Mouse (Mus musculus): ENCODE data around the gene Dph1. TPM values are rescaled to one million over a fixed set of nuclear protein-coding genes. Genes with fewer than 3 reads are reported as not detected.
A peak's percentile ranks its signal among the peaks of the same experiment; 100 is the strongest.

Dph1 gene
- polyA plus RNA-seq, 1 experiment from 2014 or later: 14.0 TPM

DNA sequence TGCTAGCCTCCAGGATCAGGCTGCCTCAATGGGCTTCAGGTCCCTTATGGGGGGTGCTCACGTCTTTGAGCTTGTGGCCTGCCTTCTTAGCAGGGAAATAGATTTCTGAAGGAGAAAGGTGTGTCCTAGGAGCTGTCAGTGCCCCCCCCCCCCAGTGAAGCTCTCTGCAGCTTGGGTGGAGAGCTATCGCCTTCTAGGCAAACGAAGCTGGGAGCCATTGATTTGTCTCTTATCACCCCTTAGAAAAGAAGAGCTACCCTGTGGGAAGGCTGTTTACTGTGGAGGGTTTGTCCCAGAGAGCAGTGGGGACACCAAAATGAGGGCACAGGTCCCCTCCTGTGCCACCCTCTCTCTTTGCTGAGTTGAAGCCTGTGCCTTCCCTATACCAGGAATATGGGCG lies 19.1 kb upstream of the Dph1 start:
- H3K4me2 ChIP-seq (ENCODE audit: low read length): 0 out of 2 replicates have a peak overlapping the region, but pooled peaks have one; percentile 14
- no peak overlapping the region for H3K4me3 ChIP-seq (ENCODE audit: low read depth, low read length)
- H3K4me1 ChIP-seq (ENCODE audit: control insufficient read depth, insufficient read depth, low read length): peaks cover 59% of the 10 kb centered on the region
- H3K36me3 ChIP-seq (ENCODE audit: control insufficient read depth, insufficient read depth, low read length): no peaks in the 10 kb centered on the region
- H3K9me3 ChIP-seq (replicated peaks; ENCODE audit: control insufficient read depth, low read length, poor library complexity, severe bottlenecking): no peaks in the 10 kb centered on the region
- ATAC-seq: no peak
- peak overlapping the region; percentile 78 for H3K27ac ChIP-seq (ENCODE audit: low read length)
- WGBS: 44% methylated on average over 4 of the region's 4 CpGs
- H3K9ac ChIP-seq (ENCODE audit: low read depth, low read length): peak overlapping the region; percentile 30; the same call in 1 of the 2 replicates
- H3K27me3 ChIP-seq (ENCODE audit: control insufficient read depth, insufficient read depth, low read depth, low read length): no peaks in the 10 kb centered on the region

DNA sequence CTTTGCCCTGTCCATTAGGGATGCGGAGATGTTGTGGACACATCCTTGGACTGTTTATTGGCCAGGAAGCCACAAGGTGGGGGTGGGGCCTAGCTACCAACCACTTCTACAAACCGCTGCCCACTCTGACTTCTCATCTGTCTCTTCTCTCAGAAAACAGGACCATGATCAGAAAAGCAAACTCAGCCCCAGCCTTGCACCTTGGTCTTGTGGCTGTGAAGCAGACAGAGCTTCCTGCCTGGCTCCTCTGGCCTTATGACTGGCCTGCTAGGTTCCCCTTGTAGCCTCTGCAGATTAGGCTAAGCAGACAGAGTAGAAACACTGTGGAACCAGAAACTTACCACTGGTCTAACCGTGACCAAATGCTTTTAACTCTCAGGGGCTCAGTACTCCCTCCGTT lies 18.3 kb upstream of the Dph1 start:
- no peak overlapping the region for H3K4me3 ChIP-seq (ENCODE audit: low read depth, low read length)
- 65% methylated on average over 4 of the region's 4 CpGs for WGBS
- no peak overlapping the region for H3K4me2 ChIP-seq (ENCODE audit: low read length)
- H3K9me3 ChIP-seq (replicated peaks; ENCODE audit: control insufficient read depth, low read length, poor library complexity, severe bottlenecking): no peaks in the 10 kb centered on the region
- no peak overlapping the region for H3K9ac ChIP-seq (ENCODE audit: low read depth, low read length)
- H3K27ac ChIP-seq (ENCODE audit: low read length): peak overlapping the region; percentile 78
- no peaks in the 10 kb centered on the region for H3K27me3 ChIP-seq (ENCODE audit: control insufficient read depth, insufficient read depth, low read depth, low read length)
- H3K36me3 ChIP-seq (ENCODE audit: control insufficient read depth, insufficient read depth, low read length): no peaks in the 10 kb centered on the region
- peaks cover 60% of the 10 kb centered on the region for H3K4me1 ChIP-seq (ENCODE audit: control insufficient read depth, insufficient read depth, low read length)
- ATAC-seq: no peak

DNA sequence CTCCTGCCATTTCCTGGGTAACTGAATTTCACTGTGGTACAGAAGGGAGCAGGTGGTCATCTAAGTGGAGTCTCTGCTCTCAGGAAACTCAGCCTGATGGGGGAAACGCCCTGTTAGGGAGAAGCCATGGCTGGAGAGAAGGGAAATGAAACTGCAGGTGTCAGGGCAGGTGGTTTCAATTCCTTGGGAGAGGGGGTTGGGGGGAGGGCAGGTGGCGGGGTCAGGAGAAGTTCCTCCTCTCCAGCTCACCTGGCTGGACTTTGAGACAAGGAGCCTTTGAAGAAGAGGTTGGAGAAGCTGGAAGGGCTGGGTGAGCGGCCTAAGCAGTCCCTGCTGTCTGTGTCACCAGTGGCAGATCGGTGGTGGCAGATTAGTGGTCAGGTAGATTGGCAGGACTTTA lies 15.3 kb upstream of the Dph1 start:
- no peak overlapping the region for H3K9ac ChIP-seq (ENCODE audit: low read depth, low read length)
- no peak overlapping the region for H3K27ac ChIP-seq (ENCODE audit: low read length)
- no peaks in the 10 kb centered on the region for H3K27me3 ChIP-seq (ENCODE audit: control insufficient read depth, insufficient read depth, low read depth, low read length)
- no peaks in the 10 kb centered on the region for H3K9me3 ChIP-seq (replicated peaks; ENCODE audit: control insufficient read depth, low read length, poor library complexity, severe bottlenecking)
- no peak for ATAC-seq
- no peaks in the 10 kb centered on the region for H3K36me3 ChIP-seq (ENCODE audit: control insufficient read depth, insufficient read depth, low read length)
- peaks cover 44% of the 10 kb centered on the region for H3K4me1 ChIP-seq (ENCODE audit: control insufficient read depth, insufficient read depth, low read length)
- WGBS: 83% methylated on average over 4 of the region's 4 CpGs
- H3K4me2 ChIP-seq (ENCODE audit: low read length): no peak overlapping the region
- H3K4me3 ChIP-seq (ENCODE audit: low read depth, low read length): no peak overlapping the region

DNA sequence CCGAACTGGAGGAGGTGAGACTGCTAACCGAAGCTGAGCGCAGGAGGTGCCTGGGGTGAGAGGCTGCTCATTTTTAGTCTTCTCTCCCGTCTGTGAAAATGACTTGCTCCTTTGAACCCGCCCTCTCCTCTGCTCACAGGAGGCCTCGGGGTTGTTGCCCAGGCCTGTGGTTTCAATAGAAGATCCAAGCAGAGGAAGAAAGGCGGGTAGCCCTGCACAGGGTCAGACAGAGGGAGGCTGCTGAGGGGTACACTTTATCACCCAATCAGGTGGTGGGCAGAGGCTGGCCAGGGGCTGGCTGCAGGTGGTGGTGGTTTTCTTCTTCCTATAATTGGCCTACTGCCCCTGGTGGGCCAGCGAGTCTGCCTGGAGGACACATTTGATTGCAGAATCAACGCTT lies 13.4 kb upstream of the Dph1 start:
- Histone ChIP-seq H3K4me1 (ENCODE audit: control insufficient read depth, insufficient read depth, low read length) (peaks cover 29% of the 10 kb centered on the region), H3K27ac (ENCODE audit: low read length) (peak overlapping the region; percentile 33; the same call in 1 of the 2 replicates), H3K4me2 (ENCODE audit: low read length) (no peak overlapping the region)

DNA sequence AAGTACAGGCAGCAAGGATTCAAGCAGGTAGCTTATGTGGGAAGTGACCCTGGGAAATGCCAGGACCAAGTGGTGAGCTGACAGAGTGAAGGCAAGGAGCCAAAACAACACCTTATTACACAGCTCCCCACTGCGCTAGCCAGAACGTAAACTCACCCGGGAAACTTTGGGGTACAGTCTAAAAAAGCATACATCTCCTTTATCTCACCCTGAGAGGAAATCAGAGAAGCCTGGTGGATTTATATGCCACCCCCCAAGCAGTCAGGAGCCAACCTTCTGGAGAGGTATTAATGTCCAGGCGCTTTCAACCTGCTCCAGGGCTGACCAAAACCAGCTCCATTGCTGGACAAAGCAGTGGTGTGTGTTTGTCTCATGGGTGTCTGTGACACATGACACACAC lies 12.9 kb upstream of the Dph1 start:
- H3K4me3 ChIP-seq (ENCODE audit: low read depth, low read length): no peak overlapping the region
- H3K27me3 ChIP-seq (ENCODE audit: control insufficient read depth, insufficient read depth, low read depth, low read length): no peaks in the 10 kb centered on the region
- H3K9ac ChIP-seq (ENCODE audit: low read depth, low read length): no peak overlapping the region
- no peak overlapping the region for H3K4me2 ChIP-seq (ENCODE audit: low read length)
- ATAC-seq: no peak
- no peak overlapping the region for H3K27ac ChIP-seq (ENCODE audit: low read length)
- peaks cover 25% of the 10 kb centered on the region for H3K4me1 ChIP-seq (ENCODE audit: control insufficient read depth, insufficient read depth, low read length)
- no peaks in the 10 kb centered on the region for H3K9me3 ChIP-seq (replicated peaks; ENCODE audit: control insufficient read depth, low read length, poor library complexity, severe bottlenecking)
- H3K36me3 ChIP-seq (ENCODE audit: control insufficient read depth, insufficient read depth, low read length): no peaks in the 10 kb centered on the region
- WGBS: 86% methylated on average over 4 of the region's 4 CpGs

More for the DNA sequence above, 13.4 kb upstream of the Dph1 start:
- H3K9me3 ChIP-seq (replicated peaks; ENCODE audit: control insufficient read depth, low read length, poor library complexity, severe bottlenecking): no peaks in the 10 kb centered on the region
- H3K36me3 ChIP-seq (ENCODE audit: control insufficient read depth, insufficient read depth, low read length): no peaks in the 10 kb centered on the region
- ATAC-seq: peak; percentile 60; the same call in 1 of the 2 replicates
- no peaks in the 10 kb centered on the region for H3K27me3 ChIP-seq (ENCODE audit: control insufficient read depth, insufficient read depth, low read depth, low read length)
- H3K9ac ChIP-seq (ENCODE audit: low read depth, low read length): no peak overlapping the region
- WGBS: 32% methylated on average over 9 of the region's 9 CpGs
- no peak overlapping the region for H3K4me3 ChIP-seq (ENCODE audit: low read depth, low read length)

DNA sequence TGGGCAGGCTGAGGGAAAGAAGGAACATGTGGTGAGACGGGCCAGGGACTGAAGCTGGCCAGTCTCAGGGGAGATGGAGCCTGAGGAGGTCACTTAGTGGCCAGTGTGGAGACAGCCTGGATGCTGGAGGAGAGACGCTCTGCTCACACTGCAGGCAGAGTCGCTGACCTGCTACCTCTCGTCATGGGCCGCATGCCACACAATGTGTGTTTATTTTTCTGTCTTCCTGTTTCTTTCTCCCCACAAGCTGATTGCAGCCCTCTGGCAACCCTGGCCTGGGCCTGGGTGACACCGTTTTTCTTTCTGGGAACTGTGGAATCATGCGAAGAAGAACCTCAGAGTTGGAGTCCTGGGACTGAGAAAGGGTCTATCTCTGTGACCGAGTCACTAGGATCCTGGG lies 10.7 kb upstream of the Dph1 start:
- Histone ChIP-seq H3K4me2 (ENCODE audit: low read length) (no peak overlapping the region), H3K27ac (ENCODE audit: low read length) (no peak overlapping the region), H3K36me3 (ENCODE audit: control insufficient read depth, insufficient read depth, low read length) (no peaks in the 10 kb centered on the region), H3K4me1 (ENCODE audit: control insufficient read depth, insufficient read depth, low read length) (peaks cover 29% of the 10 kb centered on the region), H3K9me3 (replicated peaks; ENCODE audit: control insufficient read depth, low read length, poor library complexity, severe bottlenecking) (no peaks in the 10 kb centered on the region), H3K9ac (ENCODE audit: low read depth, low read length) (no peak overlapping the region), H3K4me3 (ENCODE audit: low read depth, low read length) (no peak overlapping the region), H3K27me3 (ENCODE audit: control insufficient read depth, insufficient read depth, low read depth, low read length) (no peaks in the 10 kb centered on the region)
- 74% methylated on average over 8 of the region's 8 CpGs for WGBS
- ATAC-seq: no peak

- Histone ChIP-seq H3K4me1 (ENCODE audit: control insufficient read depth, insufficient read depth, low read length) (peaks cover 37% of the 10 kb centered on the region), H3K4me2 (ENCODE audit: low read length) (no peak overlapping the region), H3K27me3 (ENCODE audit: control insufficient read depth, insufficient read depth, low read depth, low read length) (no peaks in the 10 kb centered on the region), H3K27ac (ENCODE audit: low read length) (no peak overlapping the region), H3K9me3 (replicated peaks; ENCODE audit: control insufficient read depth, low read length, poor library complexity, severe bottlenecking) (no peaks in the 10 kb centered on the region), H3K9ac (ENCODE audit: low read depth, low read length) (no peak overlapping the region), H3K36me3 (ENCODE audit: control insufficient read depth, insufficient read depth, low read length) (no peaks in the 10 kb centered on the region), H3K4me3 (ENCODE audit: low read depth, low read length) (no peak overlapping the region)
- 89% methylated on average over 12 of the region's 12 CpGs for WGBS
- no peak for ATAC-seq
Measured at GRCm38 (mm10) chr11:75200935-75201334, 9.9 kb upstream of the Dph1 start.

- H3K27me3 ChIP-seq (ENCODE audit: control insufficient read depth, insufficient read depth, low read depth, low read length): no peaks in the 10 kb centered on the region
- no peak overlapping the region for H3K27ac ChIP-seq (ENCODE audit: low read length)
- H3K4me1 ChIP-seq (ENCODE audit: control insufficient read depth, insufficient read depth, low read length): peaks cover 42% of the 10 kb centered on the region
- H3K4me3 ChIP-seq (ENCODE audit: low read depth, low read length): no peak overlapping the region
- no peak overlapping the region for H3K9ac ChIP-seq (ENCODE audit: low read depth, low read length)
- H3K36me3 ChIP-seq (ENCODE audit: control insufficient read depth, insufficient read depth, low read length): no peaks in the 10 kb centered on the region
- H3K9me3 ChIP-seq (replicated peaks; ENCODE audit: control insufficient read depth, low read length, poor library complexity, severe bottlenecking): no peaks in the 10 kb centered on the region
- ATAC-seq: no peak
- WGBS: 82% methylated on average over 5 of the region's 5 CpGs
- H3K4me2 ChIP-seq (ENCODE audit: low read length): no peak overlapping the region
Measured at GRCm38 (mm10) chr11:75199951-75200350, 8.9 kb upstream of the Dph1 start.

GRCm38 (mm10) chr11:75198792-75199191 lies 7.8 kb upstream of the Dph1 start:
- ATAC-seq: no peak
- no peaks in the 10 kb centered on the region for H3K27me3 ChIP-seq (ENCODE audit: control insufficient read depth, insufficient read depth, low read depth, low read length)
- H3K27ac ChIP-seq (ENCODE audit: low read length): no peak overlapping the region
- H3K9me3 ChIP-seq (replicated peaks; ENCODE audit: control insufficient read depth, low read length, poor library complexity, severe bottlenecking): no peaks in the 10 kb centered on the region
- peaks cover 34% of the 10 kb centered on the region for H3K4me1 ChIP-seq (ENCODE audit: control insufficient read depth, insufficient read depth, low read length)
- WGBS: 58% methylated on average over 4 of the region's 4 CpGs
- no peaks in the 10 kb centered on the region for H3K36me3 ChIP-seq (ENCODE audit: control insufficient read depth, insufficient read depth, low read length)
- no peak overlapping the region for H3K4me3 ChIP-seq (ENCODE audit: low read depth, low read length)
- H3K4me2 ChIP-seq (ENCODE audit: low read length): no peak overlapping the region
- H3K9ac ChIP-seq (ENCODE audit: low read depth, low read length): no peak overlapping the region
